Mouse (Mus musculus) CH12.LX (cell line): ENCODE results near the gene Gm20388. TPM values are rescaled to one million over a fixed set of nuclear protein-coding genes. Genes with fewer than 3 reads are reported as not detected.
A peak's percentile ranks its signal among the peaks of the same experiment; 100 is the strongest.

Experiments
- DNase-seq: peaks from one replicate; pipeline ENCODE4 v3.0.0-alpha.2; 2013; ENCODE audit errors: extremely low read depth
- H3K27ac ChIP-seq: 2 replicates; pipeline ENCODE4 v1.5.1; 2012; ENCODE audit warnings: low read depth, mild to moderate bottlenecking, control low read depth, moderate library complexity; ENCODE audit not compliant: insufficient read depth
- H3K27me3 ChIP-seq: replicated peaks from 2 replicates; pipeline ENCODE3; 2012; ENCODE audit warnings: inconsistent platforms
- H3K36me3 ChIP-seq, 2 experiments: replicated peaks in 1 of 2; 2 replicates each; pipeline versions ENCODE3 to v1.6.1; 2012; ENCODE audit warnings: inconsistent platforms in 1 of 2, low read length in 1 of 2, mild to moderate bottlenecking in 1 of 2, mixed read lengths in 1 of 2, moderate library complexity in 1 of 2; ENCODE audit not compliant: control insufficient read depth in 1 of 2, insufficient read depth in 1 of 2
- H3K4me1 ChIP-seq, 2 experiments: 2 replicates each; pipeline ENCODE4 v1.6.1; 2012; ENCODE audit warnings: inconsistent platforms in 1 of 2, moderate library complexity in 1 of 2; ENCODE audit not compliant: insufficient read depth in 2 of 2, control insufficient read depth in 1 of 2
- H3K4me2 ChIP-seq: 2 replicates; pipeline ENCODE4 v1.6.1; 2012; ENCODE audit warnings: low read depth, mild to moderate bottlenecking, control low read depth; ENCODE audit not compliant: poor library complexity, insufficient read depth, severe bottlenecking
- H3K4me3 ChIP-seq, 3 experiments: fragments of 150-350 bp in 1 of 3; sonication (generic) in 1 of 3; replicated peaks in 1 of 3; 2 replicates each; pipeline versions ENCODE3 to v1.5.1; 2011 to 2012; ENCODE audit warnings: low read depth in 2 of 3, low read length in 2 of 3, mild to moderate bottlenecking in 2 of 3, moderate library complexity in 2 of 3, control low read depth in 1 of 3, improper control_type of control experiment in 1 of 3, inconsistent platforms in 1 of 3, mixed read lengths in 1 of 3; ENCODE audit not compliant: poor library complexity in 1 of 3
- H3K79me2 ChIP-seq: replicated peaks from 2 replicates; pipeline ENCODE4 v1.6.1; 2012; ENCODE audit warnings: mild to moderate bottlenecking, moderate library complexity; ENCODE audit not compliant: control insufficient read depth, poor library complexity, insufficient read depth, severe bottlenecking; ENCODE audit errors: extremely low read depth
- H3K9ac ChIP-seq: 2 replicates; pipeline ENCODE4 v1.6.1; 2012; ENCODE audit warnings: low read depth, mild to moderate bottlenecking, control low read depth, moderate library complexity; ENCODE audit not compliant: insufficient read depth
- H3K9me3 ChIP-seq: replicated peaks from 2 replicates; pipeline ENCODE3; 2012; ENCODE audit warnings: low read length, inconsistent platforms, mixed read lengths
- CHD2 ChIP-seq: IDR thresholded peaks from 2 replicates; pipeline ENCODE4 v1.6.1; 2011; ENCODE audit warnings: low read length, improper control_type of control experiment
- E2F4 ChIP-seq: IDR thresholded peaks from 2 replicates; pipeline ENCODE4 v1.6.1; 2011; ENCODE audit warnings: low read depth, low read length, improper control_type of control experiment; ENCODE audit not compliant: insufficient replicate concordance
- ETS1 ChIP-seq: conservative IDR thresholded peaks from 2 replicates; pipeline ENCODE4 v1.6.1; 2012; ENCODE audit warnings: low read depth, mild to moderate bottlenecking, inconsistent platforms, low read length, improper control_type of control experiment, moderate library complexity
- GABPA ChIP-seq: IDR thresholded peaks from 2 replicates; pipeline ENCODE4 v1.6.1; 2012; ENCODE audit warnings: low read depth, low read length, improper control_type of control experiment, inconsistent platforms; ENCODE audit not compliant: insufficient replicate concordance
- HCFC1 ChIP-seq: IDR thresholded peaks from 2 replicates; pipeline ENCODE4 v1.6.1; 2012; ENCODE audit warnings: low read depth, mild to moderate bottlenecking, inconsistent platforms, low read length, improper control_type of control experiment
- MAFK ChIP-seq: IDR thresholded peaks from 2 replicates; pipeline ENCODE4 v1.6.1; 2011; ENCODE audit warnings: low read length, improper control_type of control experiment; ENCODE audit not compliant: insufficient replicate concordance
- MEF2A ChIP-seq: IDR thresholded peaks from 2 replicates; pipeline ENCODE4 v1.6.1; 2014; ENCODE audit warnings: low read depth, mild to moderate bottlenecking, inconsistent platforms, low read length, improper control_type of control experiment, borderline replicate concordance
- MXI1 ChIP-seq: IDR thresholded peaks from 2 replicates; pipeline ENCODE4 v1.6.1; 2011; ENCODE audit warnings: mild to moderate bottlenecking, low read depth, low read length, improper control_type of control experiment
- POLR2A ChIP-seq: IDR thresholded peaks from 2 replicates; pipeline ENCODE4 v1.6.1; 2011; ENCODE audit warnings: low read depth, mild to moderate bottlenecking, improper control_type of control experiment, low read length
- RCOR1 ChIP-seq: conservative IDR thresholded peaks from 2 replicates; pipeline ENCODE4 v1.6.1; 2012; ENCODE audit warnings: low read depth, mild to moderate bottlenecking, inconsistent platforms, low read length, improper control_type of control experiment
- UBTF ChIP-seq: IDR thresholded peaks from 2 replicates; pipeline ENCODE4 v1.6.1; 2012; ENCODE audit warnings: low read depth, mild to moderate bottlenecking, inconsistent platforms, low read length, improper control_type of control experiment, moderate library complexity
- USF1 ChIP-seq: IDR thresholded peaks from 2 replicates; pipeline ENCODE4 v1.6.1; 2014; ENCODE audit warnings: low read depth, mild to moderate bottlenecking, inconsistent platforms, low read length, improper control_type of control experiment
- ZC3H11A ChIP-seq: IDR thresholded peaks from 2 replicates; pipeline ENCODE4 v1.6.1; 2012; ENCODE audit warnings: low read depth, mild to moderate bottlenecking, inconsistent platforms, low read length, improper control_type of control experiment
- ZNF384 ChIP-seq: IDR thresholded peaks from 2 replicates; pipeline ENCODE4 v1.6.1; 2012; ENCODE audit warnings: low read depth, low read length, improper control_type of control experiment, inconsistent platforms
- dilution Hi-C: fragments of 300-500 bp; cut with MboI; formaldehyde crosslinking; loops from 2 replicates; pipeline ENCODE4 v1.14.3; 2020; ENCODE audit warnings: low sequenced_read_pairs; ENCODE audit not compliant: extremely low pct_unique_long_range_greater_than_20kb, extremely low pct_ligation_motif_present
- in situ Hi-C: fragments of 300-500 bp; cut with MboI; formaldehyde crosslinking; loops from 3 replicates; pipeline ENCODE4 v1.14.3; 2019; ENCODE audit warnings: low sequenced_read_pairs, low pct_ligation_motif_present, low pct_unique_long_range_greater_than_20kb, mixed read lengths
- polyA plus RNA-seq: library from polyadenylated mRNA; unstranded; fragments of >175 nt; gene quantifications from 2 replicates; pipeline ENCODE4 v1.2.1, GENCODE M21; 2012; ENCODE audit warnings: low read depth; ENCODE audit not compliant: insufficient read length
- total RNA-seq, 2 experiments: library from RNA; depleted of rRNA; stranded (reverse); fragments of 300-350 nt in 1 of 2; fragments of >200 nt in 1 of 2; gene quantifications; 2 replicates each; pipeline ENCODE4 v1.2.3; 2012 to 2014

Gene Gm20388
- total and polyA plus RNA-seq, 3 experiments = 14.8 to 26.3 (median 22.2) TPM

DNA sequence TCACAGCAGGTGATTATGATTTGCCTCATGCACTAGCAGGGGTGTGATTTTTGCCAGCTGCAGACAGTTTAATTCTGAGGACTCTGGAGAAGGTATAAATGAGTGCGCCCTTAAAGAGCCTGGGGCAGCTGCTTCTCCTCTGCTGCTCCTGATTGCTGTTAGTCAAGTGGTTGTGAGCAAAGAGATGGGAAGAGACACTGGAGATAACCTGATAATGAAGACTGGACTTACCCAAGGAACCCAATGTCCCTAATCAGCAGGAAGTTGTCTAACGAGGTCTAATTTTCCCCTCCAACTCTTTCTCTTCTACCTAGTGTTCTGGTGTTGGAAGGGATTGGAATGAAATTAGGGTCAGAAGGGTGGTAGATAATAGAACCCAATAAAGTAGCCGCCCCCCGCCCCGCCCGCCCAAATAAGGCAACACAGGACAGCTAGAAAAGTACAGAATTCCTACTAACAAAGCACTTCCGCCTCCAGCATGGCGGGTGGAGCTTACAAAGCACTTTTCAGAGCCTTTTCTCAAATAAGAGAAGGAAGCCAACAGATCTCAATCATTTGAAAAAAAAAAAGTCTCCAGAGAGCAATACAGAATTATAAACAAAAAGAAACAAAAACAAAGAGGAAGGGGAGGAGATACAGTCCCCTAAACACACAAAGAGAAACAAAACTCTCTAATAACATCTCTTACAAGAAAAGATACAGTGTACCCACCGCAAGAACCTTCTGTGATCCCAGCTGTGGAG lies 3944.3 kb downstream of the Gm20388 start:
- dilution Hi-C loops (no loop called here), in situ Hi-C loops (no loop called here)
- Histone ChIP-seq H3K4me2 (no peak overlapping the region), H3K36me3 (peaks cover 0 to 15% of the 10 kb centered on the region in 2 experiments), H3K27me3 (peaks cover 3% of the 10 kb centered on the region), H3K27ac (no peak overlapping the region), H3K4me3 (no peak overlapping the region), H3K9ac (no peak overlapping the region), H3K9me3 (peaks cover 3% of the 10 kb centered on the region), H3K79me2 (peaks cover 14% of the 10 kb centered on the region), H3K4me1 (peaks cover 2 to 28% of the 10 kb centered on the region in 2 experiments)
- no peak for TF ChIP-seq RCOR1
- TF ChIP-seq MXI1 = no peak
- no peak for TF ChIP-seq MAFK
- no peak for TF ChIP-seq MEF2A
- no peak for DNase-seq

DNA sequence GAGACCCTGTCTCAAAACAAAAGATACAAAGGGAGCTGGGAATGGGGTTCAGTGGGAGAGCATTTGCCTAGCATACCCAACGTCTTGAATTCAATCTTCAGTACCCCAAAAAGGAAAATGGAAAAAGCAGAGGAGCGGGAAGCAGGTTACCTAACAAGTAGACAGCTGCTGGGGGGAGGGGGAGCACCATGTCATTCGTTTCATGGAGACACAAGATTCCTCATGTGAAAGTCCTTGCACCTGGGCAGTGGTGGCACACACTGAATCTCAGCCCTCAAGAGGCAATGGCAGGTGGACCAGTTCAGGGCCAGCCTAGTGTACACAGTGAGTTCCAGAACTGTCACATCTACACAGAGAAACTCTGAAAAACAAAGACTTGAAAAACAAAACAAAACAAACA lies 3946.7 kb downstream of the Gm20388 start:
- peaks cover 20% of the 10 kb centered on the region for H3K27me3 ChIP-seq
- H3K36me3 ChIP-seq = peaks cover 0 to 9% of the 10 kb centered on the region in 2 experiments
- H3K4me1 ChIP-seq = peaks cover 2 to 15% of the 10 kb centered on the region in 2 experiments
- in situ Hi-C loops (no loop called here), dilution Hi-C loops (no loop called here)
- peaks cover 3% of the 10 kb centered on the region for H3K9me3 ChIP-seq
- H3K4me3 ChIP-seq = no peak overlapping the region
- 0 out of 2 replicates have a peak overlapping the region, but pooled peaks have one; percentile 39 for H3K4me2 ChIP-seq
- H3K27ac ChIP-seq = no peak overlapping the region
- DNase-seq = no peak
- no peak for TF ChIP-seq ZNF384
- TF ChIP-seq MXI1 = no peak
- TF ChIP-seq HCFC1 = no peak
- no peak for TF ChIP-seq UBTF
- no peak for TF ChIP-seq POLR2A
- TF ChIP-seq USF1 = no peak
- TF ChIP-seq ETS1 = no peak
- no peak for TF ChIP-seq CHD2
- TF ChIP-seq GABPA = no peak
- no peak for TF ChIP-seq ZC3H11A
- no peak for TF ChIP-seq E2F4
- TF ChIP-seq MEF2A = no peak
- peaks cover 7% of the 10 kb centered on the region for H3K79me2 ChIP-seq
- H3K9ac ChIP-seq = no peak overlapping the region
